Mouse (Mus musculus) small intestine, adult 2 months (tissue): ENCODE measurements around the gene Kynu.

ENCODE experiments used
- CTCF ChIP-seq: fragments of 200-500 bp; IDR thresholded peaks from 2 replicates; pipeline ENCODE4 v1.5.1; 2012; ENCODE audit warnings: low read depth, mild to moderate bottlenecking, control low read depth, inconsistent platforms, low read length, moderate library complexity, mixed read lengths; ENCODE audit not compliant: insufficient replicate concordance, insufficient read length; ENCODE audit errors: extremely low read depth
- POLR2A ChIP-seq: fragments of 200-500 bp; IDR thresholded peaks from 2 replicates; pipeline ENCODE4 v1.6.1; 2012; ENCODE audit warnings: low read depth, mild to moderate bottlenecking, control low read depth, inconsistent platforms, low read length, moderate library complexity

DNA sequence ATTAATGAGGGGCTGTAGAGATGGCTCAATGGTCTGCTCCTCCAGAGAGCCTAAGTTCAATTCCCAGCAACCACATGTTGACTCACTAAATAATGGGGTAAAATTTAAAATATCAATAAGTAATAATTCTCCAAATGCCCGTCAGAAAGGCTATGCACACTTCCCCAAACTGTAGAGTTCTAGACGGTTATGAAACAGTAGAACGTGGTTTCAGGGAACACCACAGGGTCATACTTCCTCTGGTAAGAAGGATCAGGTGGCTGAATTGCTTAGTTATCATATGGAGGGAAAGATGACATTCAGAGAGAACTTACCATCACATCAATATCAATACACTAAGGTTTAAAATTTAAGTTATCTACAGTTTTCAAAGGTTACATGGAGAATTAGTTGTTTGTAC lies 6.1 kb downstream of the Kynu start:
- TF ChIP-seq POLR2A, result no peak
- no peak for TF ChIP-seq CTCF
